Comparison of ENCODE assay signal across 10 mouse cellular contexts in the genomic region with DNA sequence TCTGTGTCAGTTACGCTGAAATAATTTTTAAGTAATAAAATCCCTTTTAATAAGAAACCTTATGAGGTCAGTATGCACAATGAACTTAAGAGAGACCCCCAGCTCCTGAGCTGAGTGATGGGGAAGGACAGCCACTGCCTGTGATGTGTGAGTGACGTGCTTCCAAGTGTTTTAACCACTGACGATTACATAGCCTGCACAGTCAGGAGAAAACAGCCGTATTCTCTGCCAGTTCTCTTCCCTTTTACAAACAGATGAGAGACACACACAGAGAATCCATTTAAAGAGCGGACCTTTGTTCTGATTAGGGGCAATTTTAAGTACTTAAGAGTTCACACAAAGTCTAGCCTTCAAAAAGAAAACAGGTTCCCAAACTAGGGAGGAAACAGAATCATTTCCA. TPM values are rescaled to one million over a fixed set of nuclear protein-coding genes. Genes with fewer than 3 reads are reported as not detected.
DNase-seq lines count a peak whose midpoint lies in the region; ATAC-seq and TF ChIP-seq lines count a peak whose summit lies in the region.
"Had no signal": no experiment of that assay in that cellular context is flagged by ENCODE, and none has a peak within 500 bp of the region (broad histone marks: within the 10 kb centered on the region; RNA-seq: fewer than 3 reads in every experiment).

No protein-coding gene starts in this region.

- TF ChIP-seq POLR2A in lung, adult 2 months (IDR thresholded peaks at IDR 0.05; ENCODE audit: borderline replicate concordance, extremely low read depth, low read depth, low read length), result no peak

- no peaks in the 10 kb centered on the region for H3K4me1 ChIP-seq in lung, postnatal 0 days (ENCODE audit: insufficient read depth, low read depth, low read length)
- no peaks in the 10 kb centered on the region for H3K4me1 ChIP-seq in lung, adult 2 months (ENCODE audit: control insufficient read depth, insufficient read depth, low read length)
- H3K4me1 ChIP-seq in forebrain, embryonic 15.5 days, result peaks cover 11% of the 10 kb centered on the region
- H3K4me1 ChIP-seq in limb, embryonic 12.5 days (replicated peaks), result peaks cover 5% of the 10 kb centered on the region; the same call in 1 of the 2 replicates
- H3K4me1 ChIP-seq in neural tube, embryonic 15.5 days, result peaks cover 11% of the 10 kb centered on the region

- no peaks in the 10 kb centered on the region for H3K27me3 ChIP-seq in lung, postnatal 0 days (replicated peaks; ENCODE audit: insufficient read depth, low read length)
- H3K27me3 ChIP-seq in forebrain, embryonic 15.5 days, result no peaks in the 10 kb centered on the region
- peaks cover 30% of the 10 kb centered on the region for H3K27me3 ChIP-seq in limb, embryonic 12.5 days
- H3K27me3 ChIP-seq in neural tube, embryonic 15.5 days (replicated peaks), result no peaks in the 10 kb centered on the region; the same call in 1 of the 2 replicates

- peak overlapping the region; percentile 67 for H3K4me2 ChIP-seq in lung, postnatal 0 days (replicated peaks; ENCODE audit: low read depth, low read length)
- peak overlapping the region; percentile 77 for H3K4me2 ChIP-seq in forebrain, embryonic 15.5 days (replicated peaks)
- 0 out of 2 replicates have a peak overlapping the region, but pooled peaks have one; percentile 88 for H3K4me2 ChIP-seq in limb, embryonic 12.5 days
- H3K4me2 ChIP-seq in neural tube, embryonic 15.5 days, result peak overlapping the region; percentile 97

- no peak overlapping the region for H3K9ac ChIP-seq in lung, postnatal 0 days (replicated peaks; ENCODE audit: low read depth)
- peak overlapping the region; percentile 50; the same call in 1 of the 2 replicates for H3K9ac ChIP-seq in forebrain, embryonic 15.5 days (replicated peaks)
- no peak overlapping the region for H3K9ac ChIP-seq in limb, embryonic 12.5 days (replicated peaks)
- H3K9ac ChIP-seq in neural tube, embryonic 15.5 days (replicated peaks), result peak overlapping the region; percentile 64; the same call in 1 of the 2 replicates

- H3K4me3 ChIP-seq in lung, postnatal 0 days (ENCODE audit: low read depth, low read length), result 0 out of 2 replicates have a peak overlapping the region, but pooled peaks have one; percentile 34
- H3K4me3 ChIP-seq in lung, adult 2 months (replicated peaks; ENCODE audit: extremely low read depth, low read depth, low read length), result no peak overlapping the region
- H3K4me3 ChIP-seq in forebrain, embryonic 15.5 days, result peak overlapping the region; percentile 43
- peak overlapping the region; percentile 45; the same call in 1 of the 2 replicates for H3K4me3 ChIP-seq in limb, embryonic 12.5 days (replicated peaks)
- peak overlapping the region; percentile 50 for H3K4me3 ChIP-seq in neural tube, embryonic 15.5 days (replicated peaks)

- 48% methylated on average over 5 of the region's 5 CpGs for WGBS in lung, postnatal 0 days
- 49% methylated on average over 5 of the region's 5 CpGs for WGBS in lung, adult 2 months
- 31% methylated on average over 5 of the region's 5 CpGs for WGBS in forebrain, embryonic 15.5 days
- WGBS in limb, embryonic 12.5 days, result 44% methylated on average over 5 of the region's 5 CpGs
- WGBS in neural tube, embryonic 15.5 days, result 31% methylated on average over 5 of the region's 5 CpGs

- intact Hi-C loops in gastrocnemius, postnatal 14 days (cut with DNase I; ENCODE audit: low total_unique reads), result no loop called here

- no peaks in the 10 kb centered on the region for H3K9me3 ChIP-seq in lung, postnatal 0 days (ENCODE audit: low read length)
- H3K9me3 ChIP-seq in forebrain, embryonic 15.5 days, result no peaks in the 10 kb centered on the region
- no peaks in the 10 kb centered on the region for H3K9me3 ChIP-seq in limb, embryonic 12.5 days
- no peaks in the 10 kb centered on the region for H3K9me3 ChIP-seq in neural tube, embryonic 15.5 days (replicated peaks)
- H3K9me3 ChIP-seq: limb, embryonic 15.5 days had no signal

- DNase-seq in lung, postnatal 0 days (ENCODE audit: low spot score), result no peak
- DNase-seq in lung, adult 2 months, result no peak
- DNase-seq in natural killer cell, adult 2 months (ENCODE audit: low spot score in 2 of 2), result no peak
- DNase-seq in gastrocnemius, postnatal 14 days, result no peak
- DNase-seq in right cerebral cortex, postnatal 36 days (ENCODE audit: low spot score in 2 of 2), result no peak

- H3K36me3 ChIP-seq in lung, postnatal 0 days (ENCODE audit: insufficient read depth, low read length), result no peaks in the 10 kb centered on the region
- no peaks in the 10 kb centered on the region for H3K36me3 ChIP-seq in forebrain, embryonic 15.5 days
- no peaks in the 10 kb centered on the region for H3K36me3 ChIP-seq in limb, embryonic 12.5 days
- H3K36me3 ChIP-seq in neural tube, embryonic 15.5 days, result no peaks in the 10 kb centered on the region
- H3K36me3 ChIP-seq: limb, embryonic 15.5 days had no signal

- ATAC-seq in lung, postnatal 0 days, result no peak
- peak; percentile 67 for ATAC-seq in forebrain, embryonic 15.5 days (replicated peaks)
- no peak for ATAC-seq in limb, embryonic 12.5 days (ENCODE audit: insufficient number of reproducible peaks, insufficient read depth, low FRiP score, low TSS enrichment, low read depth)
- ATAC-seq in neural tube, embryonic 15.5 days (ENCODE audit: low FRiP score), result peak; percentile 77
- ATAC-seq: Patski had no signal

- no peak overlapping the region for H3K27ac ChIP-seq in lung, postnatal 0 days (ENCODE audit: low read length)
- H3K27ac ChIP-seq in forebrain, embryonic 15.5 days (replicated peaks), result peak overlapping the region; percentile 20; the same call in 1 of the 2 replicates
- no peak overlapping the region for H3K27ac ChIP-seq in limb, embryonic 12.5 days
- H3K27ac ChIP-seq in neural tube, embryonic 15.5 days (replicated peaks), result no peak overlapping the region
- H3K27ac ChIP-seq: limb, embryonic 15.5 days had no signal

- no peak for TF ChIP-seq CTCF in lung, postnatal 0 days (IDR thresholded peaks at IDR 0.05)
- no peak for TF ChIP-seq CTCF in lung, adult 2 months (IDR thresholded peaks at IDR 0.05; ENCODE audit: insufficient read depth, low read length)

- no peak for TF ChIP-seq EP300 in lung, postnatal 0 days (IDR thresholded peaks at IDR 0.05)

RNA-seq across cellular contexts. Expression of gene Fgl2, which starts 0.5 kb away (rescaled TPM):
- 8.7 and 10.5 TPM in 2 replicates for polyA plus RNA-seq in lung, postnatal 0 days (2015; fragmentation: Nextera tagmentation; extraction: Ambion mirVana)
- polyA plus RNA-seq in lung, adult 2 months (2012; rRNA removed), result 11.8 and 12.6 TPM in 2 replicates
- 1.2 and 1.5 TPM in 2 replicates for polyA plus RNA-seq in forebrain, embryonic 15.5 days (2015; fragmentation: Nextera tagmentation; extraction: Ambion mirVana)
- 0.66 and 0.84 TPM in 2 replicates for polyA plus RNA-seq in limb, embryonic 12.5 days (2016; fragmentation: Nextera tagmentation; extraction: Ambion mirVana)
- polyA plus RNA-seq in neural tube, embryonic 15.5 days (2015; fragmentation: Nextera tagmentation; extraction: Ambion mirVana), result 5.6 and 6.9 TPM in 2 replicates
- total RNA-seq in gastrocnemius, postnatal 14 days (2021), result 1 to 10 TPM; 5.7 to 6.1 TPM
- polyA plus RNA-seq: Patski had no signal

RNA-seq across cellular contexts. Expression of gene Ccdc146, which starts 52.6 kb away (rescaled TPM):
- polyA plus RNA-seq in lung, postnatal 0 days (2015; fragmentation: Nextera tagmentation; extraction: Ambion mirVana), result 3.4 and 6.0 TPM in 2 replicates
- polyA plus RNA-seq in lung, adult 2 months (2012; rRNA removed), result 0.97 and 1.3 TPM in 2 replicates
- polyA plus RNA-seq in forebrain, embryonic 15.5 days (2015; fragmentation: Nextera tagmentation; extraction: Ambion mirVana), result 0.33 and 1.4 TPM in 2 replicates
- polyA plus RNA-seq in limb, embryonic 12.5 days (2016; fragmentation: Nextera tagmentation; extraction: Ambion mirVana), result 0.06 TPM in 1 of 2 replicates, not detected in the other
- polyA plus RNA-seq in neural tube, embryonic 15.5 days (2015; fragmentation: Nextera tagmentation; extraction: Ambion mirVana), result 0.49 and 0.59 TPM in 2 replicates
- total RNA-seq in gastrocnemius, postnatal 14 days (2021), result 1 to 10 TPM; 1.5 to 1.6 TPM
- polyA plus RNA-seq: limb, embryonic 15.5 days had no signal

RNA-seq across cellular contexts. Expression of gene Fam185a, which starts 52.8 kb away (rescaled TPM):
- polyA plus RNA-seq in lung, postnatal 0 days (2015; fragmentation: Nextera tagmentation; extraction: Ambion mirVana), result 1.7 and 2.8 TPM in 2 replicates
- 1.2 TPM in 2 replicates for polyA plus RNA-seq in lung, adult 2 months (2012; rRNA removed)
- polyA plus RNA-seq in forebrain, embryonic 15.5 days (2015; fragmentation: Nextera tagmentation; extraction: Ambion mirVana), result 7.2 and 8.3 TPM in 2 replicates
- 5.5 and 5.7 TPM in 2 replicates for polyA plus RNA-seq in limb, embryonic 12.5 days (2016; fragmentation: Nextera tagmentation; extraction: Ambion mirVana)
- 9.9 and 10.2 TPM in 2 replicates for polyA plus RNA-seq in neural tube, embryonic 15.5 days (2015; fragmentation: Nextera tagmentation; extraction: Ambion mirVana)
- total RNA-seq in gastrocnemius, postnatal 14 days (2021), result 1 to 10 TPM; 5.9 to 6.5 TPM

Comparison
In these comparisons a context has a peak if more than half of its experiments do, and no peak if none do; other contexts are left out.
1. ATAC-seq: peak in forebrain, embryonic 15.5 days (single experiment) and neural tube, embryonic 15.5 days (single experiment); none in lung, postnatal 0 days (single experiment) and limb, embryonic 12.5 days (single experiment).
2. H3K9ac ChIP-seq: peak in forebrain, embryonic 15.5 days (single experiment) and neural tube, embryonic 15.5 days (single experiment); none in lung, postnatal 0 days (single experiment) and limb, embryonic 12.5 days (single experiment).
3. Peak in every context shown above with its lines, with median percentiles within 50 percentile points of each other: H3K4me2 ChIP-seq.